Mouse (Mus musculus) MEL (cell line): ENCODE measurements at regions not wholly inside any gene's neighbourhood (a gene's known extent, or its start where the extent isn't known, plus 50 kb on each side); places are given as distances from the start of the nearest gene placed in this dataset.

Source experiments
- BHLHE40 ChIP-seq: IDR thresholded peaks from 2 replicates; pipeline ENCODE4 v1.6.1; 2012; ENCODE audit warnings: low read depth, mild to moderate bottlenecking, inconsistent platforms, low read length, improper control_type of control experiment, borderline replicate concordance
- CTCF ChIP-seq, 3 experiments: IDR thresholded peaks in 2 of 3; conservative IDR thresholded peaks in 1 of 3; 2 replicates each; pipeline ENCODE4 v1.5.1; 2011 to 2012; ENCODE audit warnings: low read length in 3 of 3, low read depth in 2 of 3, mild to moderate bottlenecking in 2 of 3, improper control_type of control experiment in 1 of 3, inconsistent platforms in 1 of 3, mixed read lengths in 1 of 3, moderate library complexity in 1 of 3; ENCODE audit not compliant: control insufficient read depth in 1 of 3, insufficient read depth in 1 of 3, poor library complexity in 1 of 3, severe bottlenecking in 1 of 3
- EP300 ChIP-seq, 2 experiments: IDR thresholded peaks; 2 replicates each; pipeline ENCODE4 v1.6.1; 2011; ENCODE audit warnings: improper control_type of control experiment in 2 of 2, low read length in 2 of 2, low read depth in 1 of 2, mild to moderate bottlenecking in 1 of 2
- GABPA ChIP-seq: IDR thresholded peaks from 2 replicates; pipeline ENCODE4 v1.6.1; 2012; ENCODE audit warnings: low read depth, mild to moderate bottlenecking, inconsistent platforms, low read length, improper control_type of control experiment, moderate library complexity
- GATA1 ChIP-seq: IDR thresholded peaks from 2 replicates; pipeline ENCODE4 v1.6.1; 2011; ENCODE audit warnings: low read depth, low read length, improper control_type of control experiment
- MEF2A ChIP-seq: IDR thresholded peaks from 2 replicates; pipeline ENCODE4 v1.6.1; 2014; ENCODE audit warnings: low read depth, mild to moderate bottlenecking, inconsistent platforms, low read length, improper control_type of control experiment; ENCODE audit not compliant: poor library complexity, insufficient replicate concordance, severe bottlenecking; ENCODE audit errors: extremely low read depth
- POLR2A ChIP-seq, 2 experiments: IDR thresholded peaks; 2 replicates each; pipeline ENCODE4 v1.6.1; 2011 to 2012; ENCODE audit warnings: low read length in 2 of 2, mild to moderate bottlenecking in 2 of 2, control low read depth in 1 of 2, improper control_type of control experiment in 1 of 2, low read depth in 1 of 2, moderate library complexity in 1 of 2; ENCODE audit not compliant: control insufficient read depth in 1 of 2, insufficient read depth in 1 of 2, poor library complexity in 1 of 2
- POLR2AphosphoS5 ChIP-seq: IDR thresholded peaks from 2 replicates; pipeline ENCODE4 v1.6.1; 2012; ENCODE audit warnings: low read depth, borderline replicate concordance, mild to moderate bottlenecking, inconsistent platforms, low read length, moderate library complexity, mixed read lengths
- SMC3 ChIP-seq: IDR thresholded peaks from 2 replicates; pipeline ENCODE4 v1.6.1; 2011; ENCODE audit warnings: low read depth, low read length, improper control_type of control experiment
- TAL1 ChIP-seq: IDR thresholded peaks from 2 replicates; pipeline ENCODE4 v1.6.1; 2012; ENCODE audit warnings: mild to moderate bottlenecking, inconsistent platforms, low read length, moderate library complexity, mixed read lengths
- TBP ChIP-seq: IDR thresholded peaks from 2 replicates; pipeline ENCODE4 v1.8.0; 2011; ENCODE audit warnings: low read depth, low read length, improper control_type of control experiment
- ZMIZ1 ChIP-seq: IDR thresholded peaks from 2 replicates; pipeline ENCODE4 v1.6.1; 2012; ENCODE audit warnings: low read depth, mild to moderate bottlenecking, inconsistent platforms, low read length, improper control_type of control experiment, moderate library complexity

DNA sequence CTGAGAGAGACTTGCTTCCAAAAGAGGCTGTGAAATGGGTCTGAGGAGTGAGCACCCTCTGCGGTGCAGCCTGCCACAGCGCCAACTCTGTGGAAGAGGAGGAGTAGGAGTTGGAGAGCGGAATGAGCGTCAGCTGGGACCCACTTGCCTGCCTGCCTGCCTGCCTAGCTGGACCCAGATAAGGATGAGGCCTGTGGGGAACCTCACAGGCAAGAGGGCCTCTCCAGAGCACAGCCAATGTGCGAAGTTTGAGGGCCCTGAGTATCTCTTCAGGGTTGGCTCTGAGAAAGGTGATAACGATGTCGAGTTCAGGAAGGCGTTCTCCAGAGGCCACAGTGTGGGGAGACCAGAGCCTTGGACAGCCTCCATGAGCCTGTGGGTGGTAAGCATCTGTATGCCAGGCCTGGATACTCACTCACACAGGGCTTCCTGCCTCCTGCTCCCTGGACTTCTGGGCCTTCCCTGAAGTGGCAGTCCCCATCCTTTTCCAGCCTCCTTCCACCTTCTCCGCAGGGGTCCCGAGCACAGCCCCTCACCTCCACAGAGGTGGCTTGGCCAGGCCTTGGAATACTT lies 326.9 kb upstream of the Dio3 start:
- TF ChIP-seq CTCF (IDR thresholded peaks at IDR 0.05 in 2 of 3, conservative IDR thresholded peaks at IDR 0.05 in 1 of 3; ENCODE audit: control insufficient read depth in 1 of 3, insufficient read depth in 1 of 3, low read depth in 2 of 3, low read length in 3 of 3, poor library complexity in 1 of 3, severe bottlenecking in 1 of 3) (no peak), POLR2AphosphoS5 (no peak), ZMIZ1 (no peak), POLR2A (IDR thresholded peaks at IDR 0.05; ENCODE audit: control insufficient read depth in 1 of 2, insufficient read depth in 1 of 2, low read depth in 1 of 2, low read length in 2 of 2, poor library complexity in 1 of 2) (no peak), TAL1 (no peak), MEF2A (no peak), SMC3 (no peak), GATA1 (no peak), TBP (no peak), BHLHE40 (no peak), GABPA (no peak), EP300 (IDR thresholded peaks at IDR 0.05; ENCODE audit: low read depth in 1 of 2, low read length in 2 of 2) (no peak)
